ENCODE assay signal across 8 mouse cellular contexts in genomic region chr5:100428031-100428733, GRCm38 (mm10). TPM values are rescaled to one million over a fixed set of nuclear protein-coding genes. Genes with fewer than 3 reads are reported as not detected.
DNase-seq lines count a peak whose midpoint lies in the region; ATAC-seq lines count a peak whose summit lies in the region.

No protein-coding gene starts in this region.

- H3K4me2 ChIP-seq in hindbrain, embryonic 12.5 days (replicated peaks): peak overlapping the region; percentile 90
- peak overlapping the region; percentile 93 for H3K4me2 ChIP-seq in midbrain, embryonic 13.5 days (replicated peaks)

- no peak for ATAC-seq in hindbrain, embryonic 12.5 days (ENCODE audit: low FRiP score)
- no peak for ATAC-seq in midbrain, embryonic 13.5 days

- H3K27me3 ChIP-seq in hindbrain, embryonic 12.5 days: no peaks in the 10 kb centered on the region
- H3K27me3 ChIP-seq in midbrain, embryonic 13.5 days: no peaks in the 10 kb centered on the region

- WGBS in hindbrain, embryonic 12.5 days: 18% methylated on average over 5 of the region's 5 CpGs
- 16% methylated on average over 5 of the region's 5 CpGs for WGBS in midbrain, embryonic 13.5 days

- H3K9ac ChIP-seq in hindbrain, embryonic 12.5 days: peak overlapping the region; percentile 89
- peak overlapping the region; percentile 88 for H3K9ac ChIP-seq in midbrain, embryonic 13.5 days (replicated peaks)

- H3K27ac ChIP-seq in hindbrain, embryonic 12.5 days: no peak overlapping the region
- H3K27ac ChIP-seq in midbrain, embryonic 13.5 days: 0 out of 2 replicates have a peak overlapping the region, but pooled peaks have one; percentile 0

- no peaks in the 10 kb centered on the region for H3K9me3 ChIP-seq in hindbrain, embryonic 12.5 days (replicated peaks)
- H3K9me3 ChIP-seq in midbrain, embryonic 13.5 days: no peaks in the 10 kb centered on the region

- DNase-seq in layer of hippocampus, adult 18-20 months (ENCODE audit: low spot score in 2 of 2): peak; percentile 24 to 60
- no peak for DNase-seq in layer of hippocampus, adult 11-12 months (ENCODE audit: low spot score)
- DNase-seq in brain, adult 2 months (ENCODE audit: low read depth, low spot score): peak; percentile 74
- no peak for DNase-seq in frontal cortex, postnatal 14 days (ENCODE audit: low spot score in 2 of 2)
- DNase-seq in cerebellum, postnatal 14 days: no peak
- no peak for DNase-seq in ovary, postnatal 10 days (ENCODE audit: low spot score)

- peaks cover 58% of the 10 kb centered on the region for H3K4me1 ChIP-seq in hindbrain, embryonic 12.5 days
- peaks cover 63% of the 10 kb centered on the region for H3K4me1 ChIP-seq in midbrain, embryonic 13.5 days (replicated peaks)

- peak overlapping the region; percentile 82 for H3K4me3 ChIP-seq in hindbrain, embryonic 12.5 days
- H3K4me3 ChIP-seq in midbrain, embryonic 13.5 days (replicated peaks): peak overlapping the region; percentile 67

- peaks cover 48% of the 10 kb centered on the region for H3K36me3 ChIP-seq in hindbrain, embryonic 12.5 days
- H3K36me3 ChIP-seq in midbrain, embryonic 13.5 days: peaks cover 49% of the 10 kb centered on the region

RNA-seq across cellular contexts. Expression of gene Sec31a, which starts 12.1 kb away (rescaled TPM):
- 100 to 1,000 TPM; 105 to 107 TPM for total RNA-seq in layer of hippocampus, adult 18-20 months (2021)
- 128 and 141 TPM in 2 replicates for polyA plus RNA-seq in hindbrain, embryonic 12.5 days (2016; fragmentation: Nextera tagmentation; extraction: Ambion mirVana)
- 90.3 and 91.0 TPM in 2 replicates for polyA plus RNA-seq in midbrain, embryonic 13.5 days (2015; fragmentation: Nextera tagmentation; extraction: Ambion mirVana)

Comparison
In these comparisons a context has a peak if more than half of its experiments do, and no peak if none do; other contexts are left out.
1. DNase-seq: peak in layer of hippocampus, adult 18-20 months (2 of 2) and brain, adult 2 months (single experiment); none in layer of hippocampus, adult 11-12 months (single experiment), frontal cortex, postnatal 14 days (0 of 2), cerebellum, postnatal 14 days (0 of 2) and ovary, postnatal 10 days (single experiment).